Mouse (Mus musculus) urinary bladder, postnatal 36 days (tissue): ENCODE measurements at regions not wholly inside any gene's neighbourhood (a gene's known extent, or its start where the extent isn't known, plus 50 kb on each side); places are given as distances from the start of the nearest gene placed in this dataset.
"Not testable (repeated sequence)": the region's sequence is repeated elsewhere in the genome, so short reads cannot be mapped to it uniquely, and the experiment has no call there.

Experiments
- DNase-seq, 2 experiments: peaks; one replicate each; pipeline ENCODE4 v3.0.0; 2022; ENCODE audit warnings: low spot score in 2 of 2, mixed read lengths in 1 of 2

DNA sequence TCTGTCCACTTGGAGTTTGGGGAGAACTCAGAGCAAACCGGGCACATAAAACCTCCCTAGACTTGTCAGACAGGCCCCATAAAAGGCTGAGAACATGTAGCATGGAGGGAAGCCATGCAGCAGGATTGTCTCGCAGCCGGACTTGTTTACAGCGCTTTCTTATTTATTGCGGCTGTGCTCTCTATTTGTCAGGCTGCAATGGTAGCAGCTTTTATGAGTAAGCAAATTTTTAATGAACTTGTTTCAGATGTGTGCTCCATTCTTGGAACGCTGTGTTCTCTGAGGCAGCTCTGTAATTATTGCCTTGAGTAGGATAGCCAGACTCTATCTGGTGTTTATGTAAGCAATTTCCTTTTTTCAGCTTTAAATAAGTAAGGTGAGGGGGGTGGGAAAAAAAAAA is 169.2 kb upstream of the Camk1g start:
- DNase-seq = no peak

DNA sequence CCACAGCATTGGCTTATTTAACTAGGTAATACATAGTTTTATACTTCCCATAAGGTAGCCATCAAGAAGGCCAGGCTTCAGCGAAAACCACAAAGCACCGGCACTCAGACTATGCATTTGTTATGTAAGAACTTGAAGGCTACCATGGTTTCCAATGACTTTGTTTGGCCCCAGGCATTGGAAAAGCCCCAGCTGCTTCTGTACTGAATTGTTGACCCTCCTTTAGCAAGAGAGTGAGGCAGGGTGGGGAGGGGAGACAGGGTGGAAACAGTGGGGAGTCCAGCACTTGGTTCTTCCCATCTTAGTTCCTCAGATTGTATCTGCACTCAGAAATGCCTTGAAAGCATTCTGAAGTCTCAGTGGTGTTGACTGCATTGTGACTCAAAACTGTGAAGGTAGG is 168.3 kb upstream of the Camk1g start:
- no peak for DNase-seq

DNA sequence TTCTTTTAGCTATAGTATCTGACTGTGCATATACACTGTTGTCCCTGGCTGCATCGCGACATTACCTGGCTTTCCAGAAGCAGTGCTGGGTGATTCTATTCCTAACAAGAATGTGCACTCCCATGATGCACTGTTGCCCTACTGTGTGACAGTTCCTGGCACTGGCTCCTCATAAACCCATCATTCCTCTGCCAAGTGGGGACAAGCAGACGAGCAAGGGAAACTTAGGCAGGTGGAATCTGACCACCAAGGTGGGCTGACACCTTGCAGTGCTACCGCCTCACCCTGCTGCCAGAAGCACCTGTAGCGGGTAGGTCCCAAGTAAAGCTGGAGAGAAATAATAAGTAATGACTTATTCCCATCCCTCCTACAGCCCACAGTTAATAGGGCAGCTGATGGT is 167.5 kb upstream of the Camk1g start:
- DNase-seq = no peak

DNA sequence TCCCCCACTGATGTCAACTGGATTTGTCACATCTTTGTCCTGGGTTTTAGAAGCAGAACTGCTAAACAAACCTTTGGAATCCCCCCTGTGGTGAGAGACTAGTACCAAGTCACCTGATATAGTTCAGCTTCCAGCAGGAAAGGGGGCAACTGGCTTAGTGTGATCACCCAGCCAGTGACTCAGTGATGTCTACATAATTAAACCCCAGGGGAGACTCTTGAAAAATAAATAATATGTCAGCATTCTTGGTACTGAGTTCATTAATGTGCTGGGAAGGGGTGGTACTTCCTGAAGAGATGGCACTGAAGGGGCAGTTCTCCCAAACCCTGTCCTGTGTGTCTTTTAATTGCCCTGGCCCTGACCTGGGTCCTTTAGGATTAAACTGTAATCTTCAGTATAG is 166.5 kb upstream of the Camk1g start:
- no peak for DNase-seq

DNA sequence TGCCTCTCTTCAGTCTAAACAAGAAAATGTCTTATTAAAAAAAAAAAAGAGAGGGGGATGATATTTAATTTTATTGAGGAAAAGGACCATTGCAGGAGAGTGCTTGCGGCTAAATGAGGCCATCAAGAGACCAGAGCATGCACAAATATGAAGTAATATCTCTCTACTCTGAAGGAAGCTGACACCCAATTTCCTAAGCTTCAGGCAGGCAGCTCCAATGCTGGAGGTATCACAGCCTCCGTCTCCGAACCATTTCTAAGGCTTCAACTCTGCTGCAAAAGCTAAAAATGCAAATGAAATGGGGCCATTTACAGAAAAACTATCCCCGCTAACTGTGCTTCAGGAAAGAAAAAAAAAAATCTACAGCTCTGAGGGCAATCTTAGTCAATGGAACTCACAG is 164.4 kb upstream of the Camk1g start:
- DNase-seq = no peak

DNA sequence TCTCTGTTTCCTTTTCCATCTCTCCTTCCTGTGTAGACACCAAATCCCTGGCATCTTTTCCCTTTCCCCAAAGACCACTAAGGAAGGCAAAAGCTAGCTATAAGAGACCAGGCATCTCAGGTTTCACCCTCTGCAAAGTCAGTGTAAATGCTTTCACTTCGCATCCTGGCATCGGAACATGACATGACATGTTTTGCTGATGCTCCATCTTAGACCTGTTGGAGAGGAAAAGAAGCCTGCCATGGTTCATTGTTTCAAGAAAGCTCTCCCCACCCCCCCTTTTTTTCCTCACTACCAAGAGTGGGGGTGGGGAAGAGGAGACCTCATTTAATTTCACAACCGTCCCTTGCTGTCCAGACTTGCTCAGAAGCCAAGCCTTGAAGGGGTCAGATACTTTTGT is 156.4 kb upstream of the Camk1g start:
- DNase-seq = no peak

DNA sequence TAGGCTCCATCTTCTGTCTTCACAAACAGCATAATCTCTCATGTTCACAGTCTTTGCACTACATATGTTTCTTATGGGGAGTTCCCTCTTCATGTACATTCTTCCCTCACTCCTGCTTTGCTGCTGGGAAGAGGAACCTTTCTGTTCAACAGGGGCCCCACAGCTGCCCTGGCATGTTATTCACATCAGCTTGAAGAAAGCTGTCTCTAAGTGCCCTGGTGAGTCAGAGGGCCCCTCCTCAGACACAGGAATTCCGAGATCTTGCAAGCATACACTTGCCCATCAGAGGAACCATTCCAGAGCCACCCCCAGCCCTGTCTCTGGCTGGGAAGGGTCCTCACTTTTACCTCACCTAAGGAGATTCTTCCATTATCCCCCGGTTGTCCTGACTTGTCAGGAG is 151.9 kb upstream of the Camk1g start:
- DNase-seq = no peak

DNA sequence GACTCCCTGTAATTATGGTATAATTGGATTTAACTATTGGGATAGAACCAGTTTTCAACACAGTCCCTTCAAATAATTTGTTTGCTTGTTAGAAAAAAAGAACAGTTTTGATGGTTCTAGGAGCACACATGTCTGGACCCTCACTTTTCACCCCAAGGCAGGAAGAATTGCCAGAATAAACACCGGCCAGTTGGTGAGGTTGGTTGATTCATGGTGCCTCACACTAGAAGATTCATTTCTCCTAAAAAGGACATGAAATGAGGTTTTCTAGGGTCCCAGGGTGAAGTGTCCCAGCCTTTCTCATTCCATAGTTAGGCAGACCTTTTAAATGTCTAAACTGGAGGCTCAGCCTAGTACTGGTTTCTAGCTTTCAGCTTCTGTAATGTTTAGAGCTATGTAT is 148.7 kb upstream of the Camk1g start:
- no peak for DNase-seq

DNA sequence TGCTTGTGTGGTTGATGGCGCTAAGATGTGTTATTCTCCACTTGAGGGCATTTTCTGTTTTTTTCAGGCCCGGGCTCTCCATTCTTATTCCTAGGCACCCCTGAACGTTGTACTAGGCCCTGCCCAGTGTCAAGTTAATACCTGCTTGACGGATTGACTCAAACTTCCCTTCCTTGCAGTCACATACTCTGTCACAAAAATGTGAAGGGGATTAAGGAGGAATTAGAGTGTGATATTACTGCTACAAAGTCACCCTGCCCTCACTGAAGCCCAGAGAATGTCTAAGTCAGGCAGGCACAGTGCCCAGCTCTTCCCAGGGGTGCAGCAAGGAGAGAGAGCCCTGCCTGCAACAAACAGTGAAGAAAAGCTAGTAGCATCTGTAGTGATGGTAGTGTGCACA is 147.9 kb upstream of the Camk1g start:
- DNase-seq = no peak

DNA sequence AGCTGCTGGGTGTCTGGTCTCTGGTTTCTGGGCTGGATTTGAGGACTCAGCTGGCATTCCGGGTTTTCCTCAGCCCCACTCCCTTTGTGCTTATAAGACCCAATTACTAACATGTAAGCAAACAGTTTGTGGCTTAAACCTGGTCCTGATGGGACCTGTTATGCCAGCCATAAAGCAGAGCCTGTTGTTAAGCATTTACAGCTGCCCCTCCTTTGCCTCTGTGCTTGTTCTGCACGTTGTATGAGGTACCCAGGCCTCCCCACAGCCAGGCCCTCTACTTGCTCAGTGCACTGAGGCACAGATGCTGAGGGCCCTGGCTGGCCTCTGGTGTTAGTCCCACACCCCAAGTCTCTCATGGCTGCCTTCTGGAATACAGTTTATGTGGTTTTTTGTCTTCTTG is 147.2 kb upstream of the Camk1g start:
- DNase-seq = no peak

DNA sequence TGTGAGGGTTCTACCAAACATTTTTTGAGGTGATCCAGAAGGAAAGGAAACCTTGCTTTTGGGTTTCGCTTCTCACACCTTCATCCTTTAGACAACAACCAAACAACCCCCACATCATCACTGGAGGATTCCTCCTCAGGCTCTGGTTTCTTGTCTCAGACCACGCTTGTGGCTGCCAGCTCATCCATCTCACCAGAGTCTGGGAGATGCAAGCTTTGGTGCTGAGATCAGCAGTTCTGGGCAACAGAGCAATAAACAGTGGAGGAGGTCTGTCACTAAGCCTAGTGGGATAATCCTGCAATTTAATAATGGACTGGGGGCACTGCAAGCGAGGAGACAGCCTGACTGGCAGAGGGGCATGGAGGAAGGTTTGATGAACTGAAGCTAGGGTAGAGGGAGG is 146.3 kb upstream of the Camk1g start:
- no peak for DNase-seq

DNA sequence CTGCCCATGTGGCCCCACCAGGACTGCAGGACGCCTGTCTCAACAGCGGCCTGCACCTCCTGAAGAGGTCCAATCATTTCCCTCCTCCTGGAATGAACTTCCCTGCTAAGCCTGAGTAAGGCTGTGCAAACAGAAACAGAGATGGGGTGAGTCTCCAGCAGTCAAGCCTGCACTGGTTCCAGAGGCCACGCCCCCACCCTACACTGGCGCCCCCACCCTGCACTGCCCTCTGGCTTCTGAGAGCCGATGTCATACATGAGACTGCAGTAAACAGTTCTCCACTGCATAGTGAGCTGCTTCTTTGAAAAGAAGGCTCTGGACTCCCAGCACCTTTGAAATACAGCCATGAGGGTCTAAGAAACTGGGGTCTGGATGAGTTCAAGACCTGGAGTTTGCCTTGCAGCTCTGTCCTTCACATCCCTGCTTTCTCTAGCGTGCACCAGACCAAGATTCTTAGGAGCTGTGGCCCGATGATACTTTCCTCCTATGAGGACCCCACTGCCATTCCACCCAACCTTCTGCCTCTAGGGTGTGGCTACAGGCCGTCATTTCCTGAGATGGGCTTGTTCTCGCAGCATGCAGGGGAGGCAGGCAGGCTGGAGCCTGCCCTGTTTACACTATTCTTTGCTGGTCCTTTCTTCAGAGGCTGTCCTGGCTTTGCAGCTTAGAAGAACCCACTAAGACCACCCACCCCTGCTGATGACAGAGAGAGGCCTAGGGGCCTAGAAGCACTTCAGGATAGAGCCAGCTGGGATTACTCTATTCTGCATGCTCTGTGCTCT is 144.0 kb upstream of the Camk1g start:
- DNase-seq = peak; percentile 56 to 72

DNA sequence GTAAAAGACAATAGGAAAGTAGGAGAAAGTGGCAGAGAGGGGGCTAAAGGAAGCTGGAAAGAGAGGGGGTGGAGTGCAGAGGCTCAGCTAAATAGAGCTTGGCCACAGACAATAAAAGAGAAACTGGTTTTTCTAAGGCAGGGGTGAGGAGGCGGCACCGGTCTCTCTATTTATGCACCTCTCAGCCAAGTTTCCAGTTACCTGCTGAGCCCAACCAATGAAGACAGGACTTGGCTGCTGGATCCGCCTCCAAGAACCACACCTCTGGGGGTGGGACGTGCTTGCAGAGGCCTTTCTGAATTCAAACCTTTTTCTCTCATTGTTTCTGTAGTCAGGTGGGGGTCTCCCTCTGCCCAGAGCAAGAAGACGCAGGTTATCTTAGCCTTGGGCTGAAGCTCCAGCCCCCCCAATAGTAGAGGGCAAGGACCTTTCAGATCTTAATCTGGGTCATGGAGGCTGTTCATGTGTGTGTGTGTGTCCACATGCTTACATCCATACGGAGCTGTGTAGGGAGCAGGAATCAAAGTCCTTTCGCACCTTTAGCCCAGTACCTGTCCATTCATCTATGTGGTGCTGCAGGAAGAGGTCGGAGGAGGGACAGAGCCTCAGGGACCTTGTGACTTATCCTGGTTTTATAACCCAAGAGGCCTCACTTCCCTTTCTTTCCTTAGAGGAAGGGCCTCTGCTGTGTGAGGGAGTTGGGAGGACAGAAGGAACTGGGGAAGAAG is 140.1 kb upstream of the Camk1g start:
- peak; percentile 62 to 73 for DNase-seq

DNA sequence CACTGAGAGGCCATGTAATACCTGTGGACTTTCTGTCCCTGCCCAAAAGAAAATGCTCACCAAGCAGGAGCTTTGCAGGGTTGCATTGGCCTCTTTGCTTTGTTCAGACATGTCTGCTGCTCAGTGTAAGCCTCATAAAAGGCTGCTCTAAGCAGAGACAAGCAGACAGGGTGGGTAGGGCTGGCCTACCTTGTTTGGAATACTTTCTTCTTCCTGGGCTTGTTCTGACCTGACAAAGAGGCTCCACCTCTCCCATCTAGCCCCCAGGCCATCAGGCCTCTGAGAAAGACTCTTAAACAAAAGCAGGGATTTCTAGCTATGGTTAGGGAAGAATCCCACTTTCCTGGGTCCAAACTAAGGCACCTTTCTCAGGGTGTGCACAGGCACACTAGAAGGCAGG is 138.2 kb upstream of the Camk1g start:
- DNase-seq = peak in 1 of 2 experiments; percentile 61

DNA sequence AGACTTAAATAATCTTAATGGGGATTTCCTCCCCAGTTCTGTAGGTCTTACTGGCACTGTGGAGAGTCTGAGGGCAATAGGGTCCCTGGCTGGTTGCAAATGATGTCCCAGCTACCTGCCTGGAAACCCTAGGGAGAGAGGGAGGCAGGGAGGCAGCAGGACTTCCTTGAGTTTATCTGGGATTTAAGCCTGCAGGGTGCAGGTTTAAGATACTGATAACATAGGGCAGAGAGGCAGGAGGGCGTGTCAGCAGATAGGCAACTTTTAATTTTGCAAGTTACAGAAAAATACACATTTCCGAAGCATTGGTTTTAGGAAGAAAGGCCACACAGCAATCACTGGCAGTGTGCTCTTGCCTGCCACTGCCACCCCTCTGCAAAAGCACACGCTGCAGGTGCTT is 136.9 kb upstream of the Camk1g start:
- no peak for DNase-seq

DNA sequence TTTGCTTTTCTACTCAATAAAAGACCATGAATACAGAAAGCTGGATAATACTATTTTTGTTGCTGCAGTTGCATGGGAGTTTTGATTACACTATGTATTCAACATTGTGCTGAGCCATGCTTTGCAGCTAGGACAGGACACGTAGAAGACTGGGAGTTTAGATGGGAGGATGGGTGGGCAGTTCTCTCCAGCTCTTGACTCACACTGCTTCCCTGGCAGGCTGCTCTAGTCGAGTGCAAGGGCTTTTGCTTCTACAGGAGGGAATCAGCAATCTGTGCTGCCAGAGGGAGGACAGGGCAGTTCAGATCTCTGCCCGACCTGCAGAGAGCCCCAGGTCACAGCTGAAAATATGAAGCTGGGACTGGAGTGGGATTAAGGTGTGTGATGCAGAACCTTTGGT is 135.3 kb upstream of the Camk1g start:
- DNase-seq = no peak

DNA sequence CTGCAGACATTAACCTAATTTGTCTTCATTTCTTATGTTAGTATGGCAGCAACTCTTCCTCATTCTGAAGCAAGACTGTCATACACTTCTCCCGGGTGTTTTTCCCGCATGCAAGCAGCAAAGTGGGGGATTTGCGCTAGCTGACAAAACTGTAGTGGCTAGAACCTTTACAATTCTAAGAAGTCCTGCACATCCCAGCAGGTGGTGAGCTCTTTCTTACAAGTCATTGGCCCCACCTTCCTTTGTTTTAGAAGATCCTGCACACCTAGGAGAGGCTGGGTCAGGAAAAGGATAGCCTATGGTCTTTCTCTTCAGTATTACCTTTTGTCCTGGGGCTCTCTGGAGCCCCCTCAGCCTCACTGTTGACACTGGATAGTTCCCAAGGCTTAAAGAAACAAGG is 134.5 kb upstream of the Camk1g start:
- DNase-seq = no peak

DNA sequence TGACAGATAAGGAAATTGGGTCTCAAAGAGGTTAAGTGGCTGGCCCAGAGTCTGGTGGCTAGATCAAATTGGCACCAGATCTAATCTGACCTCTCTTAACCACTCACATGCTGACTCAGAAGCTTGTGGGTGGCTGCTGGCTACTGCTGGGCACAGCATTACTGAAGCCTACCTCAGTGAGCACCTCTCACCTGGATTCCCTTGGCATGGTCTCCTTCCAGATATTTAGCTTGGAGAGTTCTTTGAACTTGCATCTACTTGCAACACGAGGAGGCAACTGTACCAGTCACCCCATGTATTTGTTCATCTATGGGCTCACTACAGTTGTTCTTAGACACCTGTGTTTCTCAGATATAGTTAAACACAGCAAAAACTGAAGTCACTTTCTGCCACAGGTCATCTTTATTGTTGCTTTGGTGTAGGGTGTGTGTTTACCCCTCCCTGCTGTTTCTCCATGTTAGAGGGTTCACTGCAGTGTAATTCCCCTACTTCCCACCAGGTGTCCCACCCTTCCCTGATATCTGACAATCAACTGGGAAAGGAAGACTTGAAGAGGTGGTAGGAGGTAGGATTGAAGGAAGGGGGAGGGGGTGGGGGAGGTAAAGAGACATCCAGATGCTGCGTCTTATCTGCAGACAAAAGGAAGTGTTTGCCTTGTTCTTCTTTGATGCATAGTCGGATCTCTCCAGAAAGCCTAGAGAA is 133.7 kb upstream of the Camk1g start:
- peak in 1 of 2 experiments; percentile 60 for DNase-seq

DNA sequence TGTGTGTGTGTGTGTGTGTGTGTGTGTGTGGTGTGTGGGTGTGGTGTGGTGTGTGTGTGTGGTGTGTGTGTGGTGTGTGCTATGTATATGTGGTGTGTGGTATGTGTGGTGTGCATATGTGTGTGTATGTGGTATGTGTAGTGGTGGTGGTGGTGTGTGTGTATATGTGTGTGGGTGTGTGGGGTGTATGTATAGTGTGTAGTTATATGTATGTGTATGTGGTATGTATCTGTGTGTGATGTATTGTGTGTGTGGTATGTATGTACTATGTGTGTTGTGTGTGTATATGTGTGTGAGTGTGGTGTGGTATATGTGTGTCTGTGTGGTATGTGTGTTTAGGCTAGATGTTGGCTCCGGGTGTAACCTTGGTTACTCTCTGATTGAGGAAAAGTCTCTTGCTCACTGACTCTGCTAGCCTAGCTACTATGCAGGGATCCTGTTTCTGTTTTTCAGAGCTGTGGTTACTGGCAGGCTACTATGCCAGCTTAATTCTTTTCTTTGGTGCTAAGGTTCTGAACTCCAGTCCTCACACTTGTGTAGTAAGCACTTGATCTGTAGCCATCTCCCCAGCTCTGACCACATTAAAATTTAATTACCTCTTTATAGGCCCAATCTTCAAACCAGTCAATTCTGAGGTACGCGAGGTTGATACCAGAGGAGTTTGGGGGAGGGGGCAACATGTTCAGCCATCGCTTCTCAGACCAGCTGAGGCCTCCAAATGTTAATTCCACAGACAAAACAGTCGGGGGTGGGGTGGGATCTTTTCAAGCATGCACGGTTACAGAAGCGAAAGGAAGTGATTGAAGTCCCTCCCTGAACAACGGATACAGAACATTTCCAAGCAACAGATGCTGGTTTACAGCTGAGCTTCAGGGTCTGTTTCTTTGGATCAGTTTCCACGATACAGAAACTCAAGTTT is 126.4 kb upstream of the Camk1g start:
- DNase-seq = no peak

DNA sequence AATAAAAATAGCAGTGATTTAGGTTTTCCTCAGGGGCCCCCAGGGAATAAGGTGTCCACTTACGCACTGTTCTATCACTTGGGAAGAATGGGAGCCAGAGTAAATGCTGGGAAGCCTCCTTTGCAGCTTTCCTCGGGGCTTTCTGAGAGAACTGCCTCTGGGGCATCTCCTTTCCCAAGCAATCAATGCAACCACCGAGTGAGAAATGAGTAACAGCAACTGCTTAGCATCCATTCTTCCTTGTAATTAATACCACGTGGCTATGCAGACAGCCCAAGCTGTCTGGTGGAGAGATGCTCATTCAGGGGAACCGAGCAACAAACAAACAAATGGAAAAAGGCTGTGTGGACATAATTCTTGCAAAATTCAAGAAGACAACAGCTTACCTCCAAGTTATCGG is 117.9 kb upstream of the Camk1g start:
- no peak for DNase-seq

DNA sequence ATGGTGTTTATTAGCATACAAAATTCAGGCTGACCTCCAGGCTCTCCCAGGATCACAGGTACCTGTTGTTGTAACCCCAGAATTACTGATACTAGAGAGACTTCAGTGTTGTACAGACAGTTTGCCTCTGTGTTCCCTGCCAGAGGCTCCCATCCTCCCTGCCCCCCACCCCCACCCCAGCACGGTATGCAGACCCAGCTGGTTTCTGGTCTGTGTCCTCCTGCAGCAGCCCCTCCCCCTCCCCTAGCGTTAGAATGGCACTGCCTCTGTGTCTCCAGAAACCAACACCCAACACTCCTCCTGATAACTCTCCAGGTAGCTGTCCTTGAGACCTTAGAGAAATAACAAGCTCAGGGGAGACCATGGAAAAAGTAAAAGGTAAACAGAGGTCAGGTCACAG is 116.6 kb upstream of the Camk1g start:
- not testable (repeated sequence) for DNase-seq

DNA sequence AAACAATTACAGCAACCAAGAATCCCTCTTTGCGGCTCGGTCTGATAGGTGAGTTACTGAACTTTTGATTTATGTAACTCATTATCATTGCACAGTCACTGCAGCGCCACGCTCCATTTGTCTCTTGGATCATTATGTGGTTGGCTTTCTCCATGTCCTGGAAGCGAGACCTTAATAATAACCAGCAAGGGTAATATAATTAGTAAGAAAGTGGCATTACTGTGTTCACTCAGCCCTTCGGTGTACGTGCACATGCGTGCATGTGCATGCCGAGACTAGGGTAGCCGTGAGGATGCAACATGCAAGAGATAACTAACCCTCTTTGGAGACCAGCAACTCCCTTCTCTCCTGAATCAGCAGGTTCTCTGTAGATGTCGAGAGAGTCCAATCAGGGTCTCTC is 114.9 kb upstream of the Camk1g start:
- DNase-seq = no peak
